Mouse (Mus musculus) lung, adult 2 months (tissue): ENCODE results near the gene Capns1.

ENCODE experiments used
- CTCF ChIP-seq: fragments of 200-500 bp; IDR thresholded peaks from 2 replicates; pipeline ENCODE4 v1.5.1; 2011; ENCODE audit warnings: mild to moderate bottlenecking, low read length, control low read depth; ENCODE audit not compliant: insufficient read depth
- POLR2A ChIP-seq: fragments of 200-500 bp; IDR thresholded peaks from 2 replicates; pipeline ENCODE4 v1.6.1; 2011; ENCODE audit warnings: low read depth, mild to moderate bottlenecking, control low read depth, low read length, borderline replicate concordance; ENCODE audit errors: extremely low read depth

- TF ChIP-seq CTCF (no peak), POLR2A (no peak)
Measured at GRCm38 (mm10) chr7:30235091-30235490, 36.5 kb upstream of the Capns1 start.
